Mouse (Mus musculus): ENCODE results near the gene Tph1.
"Not testable (repeated sequence)": the region's sequence is repeated elsewhere in the genome, so short reads cannot be mapped to it uniquely, and the experiment has no call there.

Tph1 gene

DNA sequence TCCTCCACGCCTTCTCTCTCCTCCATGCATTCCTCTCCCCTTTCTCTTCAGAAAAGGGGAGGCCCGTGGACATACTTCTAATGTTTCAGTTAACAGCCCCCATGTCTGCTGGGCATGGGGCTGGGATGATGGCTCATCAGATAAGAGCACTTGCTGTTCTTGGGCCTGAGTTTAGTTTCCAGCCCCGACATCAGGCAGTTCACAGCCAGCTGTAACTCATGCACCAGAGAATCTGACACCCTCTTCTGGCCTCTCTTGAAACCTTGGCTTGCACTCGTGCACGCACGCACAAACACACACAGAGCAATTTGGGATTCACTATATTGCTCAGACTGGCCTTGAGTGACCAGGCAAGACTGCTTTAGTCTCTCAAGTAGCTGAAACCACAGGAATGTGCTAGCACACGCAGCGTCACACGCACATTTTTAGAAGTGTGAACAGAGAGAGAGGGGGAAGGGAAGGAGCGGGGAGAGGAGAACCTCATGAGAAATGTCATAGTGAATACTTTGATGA lies at the start of gene Tph1:
Tph1 (minus strand) TSS at position 378 of the 513 bp plus-strand sequence.
- DNase-seq (ENCODE audit: low spot score): no peak

DNA sequence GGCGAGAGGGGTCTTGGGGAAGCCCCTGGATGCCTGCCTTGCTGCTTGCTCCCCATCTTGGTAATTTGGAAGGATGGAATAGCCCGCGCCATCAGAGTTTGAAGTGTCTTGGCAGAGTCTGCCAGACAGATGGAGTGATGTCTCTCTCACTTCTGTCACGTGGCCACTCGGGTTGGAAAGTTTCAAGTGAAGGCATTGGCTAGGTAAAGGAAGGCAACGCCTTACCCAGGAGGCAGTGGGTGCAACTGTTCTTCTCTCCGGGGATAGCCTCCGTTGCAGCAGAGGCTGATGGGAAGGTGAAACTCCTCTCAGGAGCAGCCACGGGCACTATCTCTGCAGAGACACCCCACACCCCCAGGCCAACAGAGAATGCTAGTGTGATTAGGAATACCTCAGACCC lies 48.1 kb upstream of the Tph1 start:
- no peak for DNase-seq (ENCODE audit: low spot score)

- no peak for DNase-seq (ENCODE audit: low spot score)
Observed at GRCm38 (mm10) chr7:46719526-46719925, 47.2 kb upstream of the Tph1 start.

- no peak for DNase-seq (ENCODE audit: low spot score)
Observed at GRCm38 (mm10) chr7:46718591-46719270, 46.4 kb upstream of the Tph1 start.

- DNase-seq (ENCODE audit: low spot score): no peak
Observed at GRCm38 (mm10) chr7:46716897-46717296, 44.6 kb upstream of the Tph1 start.

- DNase-seq (ENCODE audit: low spot score): no peak
Observed at GRCm38 (mm10) chr7:46715600-46715999, 43.3 kb upstream of the Tph1 start, which contains the start of gene Saa3. Gene Saa3 (minus strand): TSS chr7:46715700.

GRCm38 (mm10) chr7:46714518-46714917 lies 42.2 kb upstream of the Tph1 start:
- DNase-seq (ENCODE audit: low spot score): peak; percentile 41

GRCm38 (mm10) chr7:46712250-46712649 lies 39.9 kb upstream of the Tph1 start:
- DNase-seq (ENCODE audit: low spot score): no peak

- DNase-seq (ENCODE audit: low spot score): peak; percentile 84
Observed at GRCm38 (mm10) chr7:46710390-46710844, 38.1 kb upstream of the Tph1 start, which contains the start of gene Saal1. Gene Saal1 (minus strand): TSS chr7:46710680.

DNA sequence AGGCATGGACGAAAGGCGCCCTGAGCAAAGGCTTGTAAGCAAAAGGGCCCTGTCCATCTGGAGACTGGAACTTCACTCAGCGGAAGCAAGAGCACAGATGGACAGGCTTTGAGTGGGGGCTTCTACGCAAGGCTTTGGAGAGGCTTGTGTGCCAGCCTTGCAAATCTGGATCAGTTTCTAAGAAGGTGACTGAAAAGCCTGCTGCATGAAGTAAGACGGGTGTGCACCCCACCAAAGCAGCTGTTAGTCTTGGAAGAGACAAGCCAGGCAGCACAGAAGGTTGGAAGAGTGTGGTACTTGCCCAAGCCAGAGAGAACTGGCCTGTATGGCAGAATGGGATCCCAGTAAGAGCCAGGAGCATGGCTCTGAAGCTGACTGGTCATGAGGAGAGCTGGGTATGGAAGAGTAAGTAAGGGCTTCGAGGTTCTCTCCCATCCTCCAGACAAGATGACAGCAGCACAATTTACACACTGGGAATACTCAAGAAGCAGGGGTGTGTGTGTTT lies 28.2 kb upstream of the Tph1 start:
- DNase-seq (ENCODE audit: low spot score): no peak

DNA sequence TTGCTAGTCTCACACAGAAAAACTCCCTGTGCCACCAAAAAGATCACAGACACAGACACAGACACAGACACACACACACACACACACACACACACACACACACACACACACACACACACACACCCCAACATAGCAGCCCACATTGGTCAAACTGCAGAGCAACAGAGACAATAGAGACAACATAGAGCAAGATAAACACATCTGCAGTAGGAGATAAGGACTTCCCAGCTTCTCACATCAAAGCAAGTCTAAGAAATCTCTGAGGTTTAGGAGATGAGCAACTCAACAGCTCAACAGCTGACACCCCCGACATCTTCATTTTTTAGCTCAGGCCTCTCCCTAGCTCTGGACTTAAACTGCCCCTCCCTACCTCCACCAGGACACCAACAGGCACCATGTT lies 24.4 kb upstream of the Tph1 start:
- DNase-seq (ENCODE audit: low spot score): no peak

DNA sequence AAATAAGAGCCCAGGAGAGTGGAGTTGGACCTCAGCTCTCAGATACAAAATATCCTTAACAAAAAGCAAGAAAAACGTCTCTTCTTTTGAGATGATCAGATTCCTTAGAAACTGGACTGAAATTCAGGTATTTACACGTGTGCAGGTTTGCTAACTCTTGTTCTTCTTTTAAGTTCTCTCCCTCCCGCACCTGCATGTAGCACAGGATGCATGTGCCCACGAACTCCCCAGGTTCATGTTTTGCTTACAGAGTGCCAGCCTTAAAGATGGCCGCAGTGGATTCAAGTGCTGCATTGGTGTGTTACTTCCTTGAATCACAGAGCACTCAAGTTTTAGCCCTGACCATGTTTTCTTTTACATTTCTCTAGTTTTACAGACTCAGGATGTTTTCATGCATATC lies 14.5 kb upstream of the Tph1 start:
- DNase-seq (ENCODE audit: low spot score): no peak

- DNase-seq (ENCODE audit: low spot score): no peak
Observed at GRCm38 (mm10) chr7:46680732-46681131, 8.4 kb upstream of the Tph1 start.

- DNase-seq (ENCODE audit: low spot score): not testable (repeated sequence)
Observed at GRCm38 (mm10) chr7:46679044-46679443, 6.7 kb upstream of the Tph1 start.

- DNase-seq (ENCODE audit: low spot score): no peak
Observed at GRCm38 (mm10) chr7:46678417-46678816, 6.1 kb upstream of the Tph1 start.

- DNase-seq (ENCODE audit: low spot score): no peak
Observed at GRCm38 (mm10) chr7:46676808-46677360, 4.5 kb upstream of the Tph1 start.

DNA sequence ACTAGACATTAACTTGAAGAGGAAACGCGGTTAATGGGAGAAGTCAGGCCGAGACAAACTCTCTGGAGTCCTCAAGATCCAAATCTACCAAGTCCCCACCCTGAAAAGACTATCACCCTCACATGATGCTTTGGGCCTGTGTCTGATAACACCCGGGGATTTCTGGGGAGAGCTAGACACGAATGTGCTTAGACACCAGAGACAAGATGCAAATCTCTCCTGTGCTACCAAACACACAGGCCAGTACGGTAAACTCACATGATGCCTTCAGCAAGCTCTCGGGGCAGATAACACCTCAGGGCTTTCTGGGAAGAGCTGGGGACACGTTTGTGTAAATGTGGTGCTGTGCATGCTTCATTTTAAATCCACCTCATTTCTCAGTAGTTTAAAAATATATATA lies 3.5 kb upstream of the Tph1 start:
- DNase-seq (ENCODE audit: low spot score): no peak

- DNase-seq (ENCODE audit: low spot score): no peak
Observed at GRCm38 (mm10) chr7:46675061-46675460, 2.7 kb upstream of the Tph1 start.

DNA sequence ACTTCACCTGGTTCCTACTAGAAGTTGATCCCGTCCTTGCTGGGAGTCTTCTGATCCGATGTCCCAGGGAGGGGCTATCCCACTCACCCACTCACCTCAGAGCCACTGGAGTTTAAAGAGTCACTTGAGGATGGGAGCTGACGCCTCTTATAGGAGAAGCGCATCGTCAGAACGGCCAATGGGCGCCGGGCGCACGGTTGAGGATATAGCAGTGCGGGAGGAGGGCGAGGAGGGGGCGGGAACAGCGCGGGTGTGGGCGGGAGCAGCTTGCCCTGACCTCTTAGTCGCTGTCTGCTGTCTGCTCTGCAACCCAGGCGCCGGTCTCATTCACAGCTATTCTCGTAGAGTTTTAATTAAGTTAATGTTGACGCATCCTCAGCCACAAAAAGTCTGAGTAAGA lies 5.1 kb downstream of the Tph1 start:
- no peak for DNase-seq (ENCODE audit: low spot score)

GRCm38 (mm10) chr7:46665236-46665635 lies 7.1 kb downstream of the Tph1 start:
- DNase-seq (ENCODE audit: low spot score): peak; percentile 16

GRCm38 (mm10) chr7:46661591-46662090 lies 10.7 kb downstream of the Tph1 start:
- DNase-seq (ENCODE audit: low spot score): no peak

DNA sequence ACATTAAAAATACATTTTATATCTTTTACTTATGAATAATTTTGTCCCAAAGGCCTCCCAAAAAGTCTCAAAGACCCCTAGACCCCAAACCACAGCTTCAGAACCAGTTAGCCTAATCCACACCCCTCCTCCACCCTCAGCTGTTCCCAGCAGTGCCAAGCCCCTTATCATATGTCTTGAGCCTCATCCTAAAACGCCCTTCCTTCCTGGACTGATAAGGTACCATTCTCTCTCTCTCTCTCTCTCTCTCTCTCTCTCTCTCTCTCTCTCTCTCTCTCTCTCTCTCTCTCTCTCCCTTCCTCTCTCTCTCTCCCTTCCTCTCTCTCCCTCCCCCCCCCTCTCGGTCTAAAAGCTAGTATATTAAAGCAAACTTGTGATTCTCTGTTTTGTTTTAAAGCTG lies 20.1 kb downstream of the Tph1 start:
- DNase-seq (ENCODE audit: low spot score): no peak

GRCm38 (mm10) chr7:46650231-46650630 lies 22.1 kb downstream of the Tph1 start:
- DNase-seq (ENCODE audit: low spot score): not testable (repeated sequence)
